Mouse (Mus musculus) forebrain, embryonic 13.5 days (tissue): ENCODE results near the gene Gng2. TPM values are rescaled to one million over a fixed set of nuclear protein-coding genes. Genes with fewer than 3 reads are reported as not detected.
A peak's percentile ranks its signal among the peaks of the same experiment; 100 is the strongest.

Experiments used
- ATAC-seq: fragments of 200-750 bp; cut with Nextera tagmentation; 2 replicates; pipeline ENCODE4 v1.8.0; 2017
- H3K27ac ChIP-seq: fragments of 300-500 bp; sonication (generic); 2 replicates; pipeline ENCODE4 v1.5.1; 2015; ENCODE audit warnings: inconsistent platforms, mild to moderate bottlenecking, moderate library complexity
- H3K27me3 ChIP-seq: fragments of 300-500 bp; sonication (generic); 2 replicates; pipeline ENCODE4 v1.6.1; 2015; ENCODE audit warnings: mild to moderate bottlenecking, inconsistent platforms
- H3K36me3 ChIP-seq: fragments of 300-500 bp; sonication (generic); 2 replicates; pipeline ENCODE4 v1.6.1; 2015; ENCODE audit warnings: mild to moderate bottlenecking, inconsistent platforms; ENCODE audit not compliant: poor library complexity, severe bottlenecking
- H3K4me1 ChIP-seq: fragments of 300-500 bp; sonication (generic); 2 replicates; pipeline ENCODE4 v1.6.1; 2015; ENCODE audit warnings: inconsistent platforms
- H3K4me2 ChIP-seq: fragments of 300-500 bp; sonication (generic); 2 replicates; pipeline ENCODE4 v1.6.1; 2015; ENCODE audit warnings: inconsistent platforms, mild to moderate bottlenecking, moderate library complexity
- H3K4me3 ChIP-seq: fragments of 300-500 bp; sonication (generic); 2 replicates; pipeline ENCODE4 v1.5.1; 2015; ENCODE audit warnings: mild to moderate bottlenecking, inconsistent platforms
- H3K9ac ChIP-seq: fragments of 300-500 bp; sonication (generic); 2 replicates; pipeline ENCODE4 v1.6.1; 2015; ENCODE audit warnings: mild to moderate bottlenecking, inconsistent platforms
- H3K9me3 ChIP-seq: fragments of 300-500 bp; sonication (generic); replicated peaks from 2 replicates; pipeline ENCODE4 v1.6.1; 2016; ENCODE audit warnings: inconsistent platforms
- WGBS: fragments of 180-500 bp; shearing (Covaris S2); methylation state at CpG from one replicate; pipeline ENCODE4 v1.1.7; 2015; 5-methylcytosine and 5-hydroxymethylcytosine counted together
- polyA plus RNA-seq: library from polyadenylated mRNA; unstranded; fragments of >200 nt; fragmentation: Nextera tagmentation; extraction: Ambion mirVana; gene quantifications from 2 replicates; pipeline ENCODE4 v1.2.1, GENCODE M21; 2015

Gng2 gene
- polyA plus RNA-seq, 1 experiment from 2014 or later, result 304 TPM

DNA sequence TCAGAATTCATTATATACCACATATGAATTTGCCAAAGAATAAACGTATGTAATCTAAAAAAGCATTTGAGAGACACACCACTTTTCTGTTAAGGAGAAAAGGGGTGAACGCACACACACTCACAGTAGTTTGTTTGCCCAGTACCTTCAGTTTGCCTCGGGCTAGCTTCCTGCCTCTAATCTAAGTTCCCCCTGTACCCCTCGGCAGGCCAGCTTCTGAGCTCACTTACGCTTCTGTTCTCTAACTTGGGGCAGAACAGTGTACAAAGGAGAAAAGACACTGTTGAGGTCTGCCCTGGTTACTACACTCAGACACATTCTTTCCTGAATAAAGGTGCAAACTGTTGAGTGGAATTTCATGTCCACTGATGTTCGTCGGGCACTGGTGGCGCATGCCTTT lies 51.1 kb downstream of the Gng2 start:
- H3K9me3 ChIP-seq, result peaks cover 8% of the 10 kb centered on the region; the same call in 1 of the 2 replicates

DNA sequence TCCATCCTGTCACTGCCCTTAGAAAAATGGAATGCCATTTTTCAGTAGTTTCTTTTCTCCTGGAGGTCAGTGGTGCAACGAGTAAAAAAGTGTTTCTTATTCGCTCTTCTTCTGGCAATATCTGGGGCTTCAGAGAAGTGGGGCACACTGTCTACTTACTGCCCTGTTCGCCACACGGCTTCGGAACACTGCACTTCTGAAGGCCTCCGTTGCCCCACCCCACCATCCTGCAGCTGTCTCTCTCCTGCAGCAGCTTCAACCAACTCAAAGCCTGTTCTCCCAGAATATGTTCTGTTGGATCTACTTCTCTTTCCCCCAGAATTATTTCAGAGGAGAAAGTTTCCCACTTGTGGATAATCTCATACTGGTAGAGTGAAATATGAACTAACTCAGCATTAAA lies 52.3 kb downstream of the Gng2 start:
- Histone ChIP-seq H3K4me1 (peaks cover 53% of the 10 kb centered on the region), H3K27me3 (no peaks in the 10 kb centered on the region), H3K4me3 (no peak overlapping the region), H3K27ac (no peak overlapping the region; the same call in 1 of the 2 replicates), H3K4me2 (no peak overlapping the region), H3K9me3 (peaks cover 8% of the 10 kb centered on the region; the same call in 1 of the 2 replicates), H3K36me3 (peaks cover 39% of the 10 kb centered on the region), H3K9ac (no peak overlapping the region)
- 44% methylated on average over 6 of the region's 6 CpGs for WGBS
- ATAC-seq, result no peak

More for the DNA sequence above, 51.1 kb downstream of the Gng2 start:
- Histone ChIP-seq H3K4me1 (peaks cover 41% of the 10 kb centered on the region), H3K27me3 (no peaks in the 10 kb centered on the region), H3K4me2 (no peak overlapping the region), H3K36me3 (peaks cover 44% of the 10 kb centered on the region), H3K9ac (no peak overlapping the region), H3K4me3 (no peak overlapping the region), H3K27ac (no peak overlapping the region; the same call in 1 of the 2 replicates)
- WGBS, result 75% methylated on average over 8 of the region's 8 CpGs
- ATAC-seq, result no peak

DNA sequence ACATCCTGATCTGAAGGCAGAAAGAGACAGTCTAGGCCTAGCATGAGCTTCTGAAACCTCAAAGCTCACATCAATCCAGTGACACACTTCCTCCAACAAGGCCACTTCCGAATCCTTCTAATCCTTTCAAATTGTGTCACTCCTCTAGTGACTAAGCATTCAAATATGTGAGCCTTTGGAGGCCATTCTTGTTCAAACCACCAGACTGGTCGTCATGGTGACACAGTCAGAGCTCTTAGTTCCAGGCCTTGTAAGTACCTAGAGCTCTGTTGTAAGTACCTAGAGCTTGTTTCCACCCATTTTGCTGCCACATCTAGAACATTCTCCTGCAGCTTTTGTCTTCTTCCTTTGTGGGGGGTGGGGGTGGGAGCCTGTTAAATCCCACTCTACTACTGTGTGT lies 53.3 kb downstream of the Gng2 start:
- Histone ChIP-seq H3K4me2 (no peak overlapping the region), H3K27ac (no peak overlapping the region), H3K27me3 (no peaks in the 10 kb centered on the region), H3K9ac (no peak overlapping the region), H3K4me3 (no peak overlapping the region), H3K4me1 (peaks cover 62% of the 10 kb centered on the region), H3K9me3 (peaks cover 8% of the 10 kb centered on the region; the same call in 1 of the 2 replicates), H3K36me3 (peaks cover 28% of the 10 kb centered on the region)
- ATAC-seq, result no peak
- 88% methylated on average over 2 of the region's 2 CpGs for WGBS

DNA sequence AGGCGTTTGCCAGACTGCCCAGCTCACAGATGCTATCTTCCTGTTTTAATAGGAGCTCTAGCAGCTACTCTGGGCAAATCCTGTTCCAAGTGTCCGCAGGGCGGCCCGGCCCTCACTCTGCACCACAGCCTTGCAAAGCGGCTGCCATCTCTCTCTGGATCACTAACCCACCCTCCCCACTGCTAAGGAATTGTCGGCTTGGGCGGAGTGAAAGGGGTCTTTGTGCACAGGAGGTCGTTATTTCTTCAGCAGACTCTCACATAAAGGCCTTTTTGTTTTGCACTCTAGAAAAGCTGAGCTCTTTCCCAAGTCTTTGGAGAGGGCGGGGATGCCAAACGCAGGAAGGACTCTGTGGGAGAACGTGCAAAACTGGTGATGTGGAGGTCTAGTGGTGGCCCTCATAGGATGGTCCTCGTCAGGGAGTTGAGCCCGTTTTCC lies 57.2 kb downstream of the Gng2 start:
- Histone ChIP-seq H3K27me3 (no peaks in the 10 kb centered on the region), H3K4me3 (no peak overlapping the region), H3K9ac (peak overlapping the region; percentile 17; the same call in 1 of the 2 replicates), H3K9me3 (peaks cover 8% of the 10 kb centered on the region; the same call in 1 of the 2 replicates), H3K4me2 (peak overlapping the region; percentile 38), H3K36me3 (peaks cover 23% of the 10 kb centered on the region), H3K27ac (peak overlapping the region; percentile 89), H3K4me1 (peaks cover 47% of the 10 kb centered on the region)
- WGBS, result 3% methylated on average over 13 of the region's 13 CpGs
- peak; percentile 89 for ATAC-seq

DNA sequence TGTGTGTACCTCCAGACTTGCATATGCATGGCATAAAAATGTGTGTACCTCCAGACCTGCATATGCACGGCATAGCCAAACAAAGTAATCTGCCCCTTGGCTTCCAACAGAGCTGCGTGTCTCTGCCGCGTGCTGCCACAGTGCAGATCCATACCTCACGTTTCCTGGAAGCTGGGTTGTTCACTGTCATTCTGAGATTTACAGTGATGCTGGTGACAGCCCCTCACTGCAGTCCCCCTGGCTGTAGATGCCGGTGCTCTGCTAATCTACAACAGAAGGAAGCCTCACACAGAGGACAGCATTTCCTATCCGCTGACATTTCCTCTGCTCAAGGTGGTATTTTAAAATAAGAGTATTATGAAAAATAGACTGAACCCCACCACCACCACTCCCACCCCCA lies 57.6 kb downstream of the Gng2 start:
- peak overlapping the region; percentile 89 for H3K27ac ChIP-seq
- H3K4me1 ChIP-seq, result peaks cover 44% of the 10 kb centered on the region
- no peak overlapping the region for H3K4me3 ChIP-seq
- H3K9ac ChIP-seq, result peak overlapping the region; percentile 17; the same call in 1 of the 2 replicates
- 18% methylated on average over 7 of the region's 7 CpGs for WGBS
- H3K27me3 ChIP-seq, result no peaks in the 10 kb centered on the region
- peaks cover 8% of the 10 kb centered on the region; the same call in 1 of the 2 replicates for H3K9me3 ChIP-seq
- peak; percentile 37; the same call in 1 of the 2 replicates for ATAC-seq
- peak overlapping the region; percentile 38 for H3K4me2 ChIP-seq
- peaks cover 26% of the 10 kb centered on the region for H3K36me3 ChIP-seq

DNA sequence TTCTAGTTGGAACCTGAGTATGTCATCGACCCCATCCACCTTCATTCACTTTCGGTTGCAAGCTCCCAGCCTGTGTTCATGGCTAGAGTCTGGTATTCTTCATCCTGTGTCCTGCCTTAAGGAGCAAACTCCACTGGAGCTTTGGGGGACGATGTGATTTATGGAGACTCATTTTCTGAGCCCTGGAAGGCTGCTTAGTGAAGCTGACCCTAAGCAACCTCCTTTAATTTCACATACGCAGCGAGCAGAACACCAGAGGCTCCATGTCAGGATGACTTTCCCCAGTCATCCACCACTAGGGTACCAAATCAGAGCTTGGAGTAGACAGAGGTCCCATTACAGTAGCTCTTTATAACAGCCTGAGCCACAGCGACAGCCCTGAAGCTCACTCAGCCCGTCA lies 59.9 kb downstream of the Gng2 start:
- H3K4me3 ChIP-seq, result no peak overlapping the region
- H3K27ac ChIP-seq, result no peak overlapping the region
- no peaks in the 10 kb centered on the region for H3K9me3 ChIP-seq
- H3K27me3 ChIP-seq, result no peaks in the 10 kb centered on the region
- no peak overlapping the region for H3K9ac ChIP-seq
- H3K4me1 ChIP-seq, result peaks cover 44% of the 10 kb centered on the region
- WGBS, result 92% methylated on average over 7 of the region's 7 CpGs
- no peak for ATAC-seq
- H3K36me3 ChIP-seq, result peaks cover 19% of the 10 kb centered on the region
- no peak overlapping the region for H3K4me2 ChIP-seq

DNA sequence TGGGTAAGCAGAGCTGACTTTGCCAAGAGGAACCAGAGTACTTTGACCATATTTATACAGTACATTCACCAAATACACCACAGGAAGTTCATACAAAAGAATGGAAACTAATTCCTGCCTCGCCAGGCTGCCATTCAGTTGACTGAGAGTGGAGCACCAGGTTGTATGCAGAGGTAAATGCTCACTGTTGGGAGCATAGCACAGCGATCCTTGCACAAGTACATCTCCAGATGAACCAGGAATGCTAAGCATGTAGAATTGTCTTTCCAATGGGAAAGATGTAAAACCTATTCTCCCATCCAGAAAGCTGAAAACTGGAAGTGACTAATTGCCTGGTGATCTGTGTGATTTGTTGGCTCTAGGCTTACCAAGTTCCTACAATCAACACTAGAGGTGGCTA lies 61.1 kb downstream of the Gng2 start:
- no peak for ATAC-seq
- H3K4me2 ChIP-seq, result no peak overlapping the region
- H3K36me3 ChIP-seq, result peaks cover 19% of the 10 kb centered on the region
- no peaks in the 10 kb centered on the region for H3K9me3 ChIP-seq
- H3K27ac ChIP-seq, result no peak overlapping the region
- H3K4me3 ChIP-seq, result no peak overlapping the region
- H3K4me1 ChIP-seq, result peaks cover 41% of the 10 kb centered on the region
- H3K27me3 ChIP-seq, result no peaks in the 10 kb centered on the region
- 84% methylated on average over 2 of the region's 2 CpGs for WGBS
- H3K9ac ChIP-seq, result no peak overlapping the region

DNA sequence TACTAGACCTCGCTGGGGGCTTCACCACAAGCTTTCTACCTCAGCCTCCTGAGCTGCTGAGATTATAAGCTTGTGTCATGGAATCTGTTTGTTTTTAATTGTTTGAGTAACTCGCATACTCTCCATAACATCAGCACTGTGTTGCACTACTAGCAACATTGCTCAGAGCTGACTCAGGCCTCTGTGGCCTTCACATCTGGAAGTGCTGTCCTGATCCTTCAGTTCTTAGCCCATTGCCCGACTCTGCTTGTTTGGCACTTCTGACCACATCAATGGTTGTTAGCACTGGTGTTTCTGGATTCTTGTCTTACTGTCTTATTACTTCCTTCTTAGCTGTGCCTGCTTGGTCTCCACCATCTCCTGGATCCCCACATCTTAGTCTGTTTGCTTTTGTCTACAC lies 64.5 kb downstream of the Gng2 start:
- ATAC-seq, result no peak
- H3K27ac ChIP-seq, result no peak overlapping the region
- no peak overlapping the region for H3K4me3 ChIP-seq
- no peak overlapping the region for H3K4me2 ChIP-seq
- WGBS, result 93% methylated on average over 3 of the region's 3 CpGs
- peaks cover 12% of the 10 kb centered on the region for H3K36me3 ChIP-seq
- H3K9ac ChIP-seq, result no peak overlapping the region
- no peaks in the 10 kb centered on the region for H3K27me3 ChIP-seq
- H3K9me3 ChIP-seq, result no peaks in the 10 kb centered on the region
- peaks cover 17% of the 10 kb centered on the region for H3K4me1 ChIP-seq

DNA sequence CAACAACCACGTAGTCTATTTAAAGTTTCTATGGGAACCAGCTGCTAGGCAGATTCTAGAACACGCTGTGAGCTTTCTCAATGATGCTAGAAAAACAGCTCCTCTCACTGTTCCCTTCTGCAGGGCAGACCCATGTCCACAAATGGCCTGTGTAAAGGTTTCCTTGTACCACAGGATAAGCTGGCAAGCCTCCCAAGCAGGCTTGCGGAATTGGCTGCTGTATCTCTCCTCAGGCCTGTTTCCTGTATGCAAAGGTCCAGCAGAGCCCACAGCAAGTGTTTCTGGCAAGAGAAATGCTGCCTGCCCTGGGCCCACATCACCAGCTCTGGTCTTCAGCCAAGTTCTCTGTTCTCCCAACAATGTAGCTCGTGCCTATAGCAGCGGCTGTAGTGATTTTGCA lies 71.8 kb downstream of the Gng2 start:
- no peaks in the 10 kb centered on the region for H3K9me3 ChIP-seq
- H3K4me1 ChIP-seq, result peaks cover 35% of the 10 kb centered on the region
- no peaks in the 10 kb centered on the region for H3K27me3 ChIP-seq
- WGBS, result 38% methylated on average over 5 of the region's 5 CpGs
- H3K9ac ChIP-seq, result no peak overlapping the region
- H3K4me3 ChIP-seq, result no peak overlapping the region
- no peak overlapping the region for H3K4me2 ChIP-seq
- peak; percentile 75 for ATAC-seq
- no peaks in the 10 kb centered on the region; the same call in none of the 2 replicates for H3K36me3 ChIP-seq
- peak overlapping the region; percentile 58 for H3K27ac ChIP-seq

DNA sequence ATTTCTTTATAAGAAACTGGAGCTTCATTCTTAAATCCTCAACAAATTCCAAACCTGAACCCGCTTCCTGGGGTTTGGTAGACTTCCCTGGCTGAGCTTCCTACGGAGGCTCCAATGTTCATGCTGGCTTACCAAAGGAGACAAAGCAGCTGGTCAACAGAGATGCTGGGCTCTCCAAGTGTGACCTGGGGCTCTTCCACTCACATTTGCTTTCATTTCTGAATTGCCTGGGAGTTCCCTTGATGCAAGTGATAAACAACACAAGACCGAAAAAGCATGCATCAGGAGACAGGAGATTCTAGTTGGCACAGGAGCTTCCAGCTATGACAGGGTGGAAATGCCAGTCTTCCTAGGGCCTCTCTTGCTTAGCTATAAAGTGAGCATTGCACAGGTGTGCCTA lies 72.6 kb downstream of the Gng2 start:
- 22% methylated on average over 3 of the region's 3 CpGs for WGBS
- Histone ChIP-seq H3K4me2 (no peak overlapping the region), H3K9me3 (no peaks in the 10 kb centered on the region), H3K27ac (peak overlapping the region; percentile 58; the same call in 1 of the 2 replicates), H3K9ac (no peak overlapping the region), H3K36me3 (no peaks in the 10 kb centered on the region; the same call in none of the 2 replicates), H3K27me3 (no peaks in the 10 kb centered on the region), H3K4me3 (no peak overlapping the region), H3K4me1 (peaks cover 41% of the 10 kb centered on the region)
- ATAC-seq, result 0 out of 2 replicates have a peak, but pooled peaks have one; percentile 19

DNA sequence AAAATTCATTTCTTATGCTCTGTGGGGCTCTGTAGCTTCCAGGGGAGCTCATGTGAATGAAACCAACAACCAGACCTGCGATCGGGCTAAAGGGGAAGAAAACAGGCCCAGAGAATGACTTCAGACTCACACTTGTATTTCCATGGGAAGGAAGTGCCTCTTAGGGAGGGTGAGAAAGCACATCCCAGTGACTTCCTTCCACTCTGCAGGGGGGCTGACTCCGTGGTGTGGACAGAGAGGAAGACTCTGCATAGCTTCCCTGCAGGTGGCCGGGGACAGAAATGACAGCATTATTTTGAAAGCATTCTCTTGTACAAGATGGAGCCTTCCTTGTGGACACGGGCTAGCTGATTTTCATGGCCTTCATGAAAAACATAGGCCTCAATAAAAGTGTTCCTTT lies 73.4 kb downstream of the Gng2 start:
- Histone ChIP-seq H3K36me3 (no peaks in the 10 kb centered on the region; the same call in none of the 2 replicates), H3K9ac (no peak overlapping the region), H3K9me3 (no peaks in the 10 kb centered on the region), H3K4me2 (no peak overlapping the region), H3K4me1 (peaks cover 41% of the 10 kb centered on the region), H3K4me3 (no peak overlapping the region), H3K27me3 (no peaks in the 10 kb centered on the region), H3K27ac (peak overlapping the region; percentile 6; the same call in 1 of the 2 replicates)
- no peak for ATAC-seq
- WGBS, result 39% methylated on average over 5 of the region's 5 CpGs

DNA sequence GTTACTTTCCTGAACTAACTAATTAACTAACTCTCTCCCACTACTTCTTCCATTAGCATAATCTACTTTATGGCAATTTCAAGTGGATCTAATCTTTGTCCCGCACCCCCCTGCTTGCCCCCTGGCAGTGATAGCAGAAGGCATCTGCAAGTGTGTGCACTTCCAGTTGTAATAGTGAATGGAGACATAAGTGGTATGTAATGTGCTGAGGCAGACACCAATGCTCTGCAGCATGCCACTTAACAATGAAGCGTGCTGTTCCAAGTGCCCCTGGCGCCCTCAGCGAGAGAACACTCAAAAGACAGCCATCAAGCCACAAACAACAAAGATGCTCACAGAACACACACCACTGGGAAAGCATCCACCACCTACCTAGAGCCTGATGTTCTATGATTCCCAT lies 76.9 kb downstream of the Gng2 start:
- H3K27me3 ChIP-seq, result no peaks in the 10 kb centered on the region
- H3K27ac ChIP-seq, result no peak overlapping the region
- peak; percentile 53 for ATAC-seq
- H3K36me3 ChIP-seq, result no peaks in the 10 kb centered on the region; the same call in 1 of the 2 replicates
- peaks cover 28% of the 10 kb centered on the region for H3K4me1 ChIP-seq
- no peaks in the 10 kb centered on the region for H3K9me3 ChIP-seq
- no peak overlapping the region for H3K4me3 ChIP-seq
- no peak overlapping the region for H3K9ac ChIP-seq
- WGBS, result 65% methylated on average over 4 of the region's 4 CpGs
- no peak overlapping the region for H3K4me2 ChIP-seq

DNA sequence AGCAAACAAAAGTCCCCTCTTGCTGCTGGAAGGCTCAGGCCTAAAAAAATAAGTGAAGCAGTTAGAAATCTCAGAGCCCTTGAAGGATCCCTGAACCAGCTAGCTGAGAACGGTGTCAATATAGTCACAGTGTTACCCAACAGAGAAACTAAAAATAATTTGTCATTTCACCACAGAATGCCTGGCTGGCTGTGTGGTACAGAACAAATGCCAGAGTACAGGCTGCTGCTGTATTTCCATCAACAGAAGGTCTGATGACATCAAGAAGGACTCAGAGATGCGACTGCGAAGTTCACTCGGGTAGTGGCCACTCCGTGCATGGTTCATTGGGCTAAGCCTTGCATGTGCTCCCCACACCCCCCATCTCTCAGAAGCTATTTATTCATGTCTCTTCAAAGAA lies 89.9 kb downstream of the Gng2 start:
- Histone ChIP-seq H3K4me1 (no peaks in the 10 kb centered on the region), H3K36me3 (peaks cover 49% of the 10 kb centered on the region), H3K4me3 (no peak overlapping the region), H3K9me3 (no peaks in the 10 kb centered on the region), H3K9ac (no peak overlapping the region), H3K27ac (no peak overlapping the region), H3K27me3 (no peaks in the 10 kb centered on the region), H3K4me2 (no peak overlapping the region)
- WGBS, result 96% methylated on average over 5 of the region's 5 CpGs
- ATAC-seq, result no peak
